Mouse (Mus musculus) cerebellum, adult 2 months (tissue): Measurements from ENCODE around the gene Slc39a9.

Source experiments
- CTCF ChIP-seq: fragments of 200-500 bp; IDR thresholded peaks from 2 replicates; pipeline ENCODE4 v1.5.1; 2011; ENCODE audit warnings: low read depth, mild to moderate bottlenecking, control low read depth, low read length, moderate library complexity, borderline replicate concordance; ENCODE audit not compliant: insufficient read depth
- POLR2A ChIP-seq: fragments of 200-500 bp; IDR thresholded peaks from 2 replicates; pipeline ENCODE4 v1.6.1; 2011; ENCODE audit warnings: low read length, control low read depth, borderline replicate concordance; ENCODE audit not compliant: insufficient read depth

GRCm38 (mm10) chr12:80692269-80692972 lies 48.7 kb downstream of the Slc39a9 start, which contains the start of gene Plekhd1:
- TF ChIP-seq CTCF (no peak), POLR2A (no peak)
